Mouse (Mus musculus): ENCODE data around the gene Ttc39a. TPM values are rescaled to one million over a fixed set of nuclear protein-coding genes. Genes with fewer than 3 reads are reported as not detected.

The Ttc39a gene
- polyA plus RNA-seq, 1 experiment from 2014 or later = 5.6 TPM

GRCm38 (mm10) chr4:109441000-109441399 lies 34.6 kb downstream of the Ttc39a start:
- Histone ChIP-seq H3K36me3 (peaks cover 5% of the 10 kb centered on the region), H3K4me1 (peaks cover 8% of the 10 kb centered on the region; the same call in 1 of the 2 replicates), H3K27ac (peak overlapping the region; percentile 13; the same call in 1 of the 2 replicates), H3K27me3 (no peaks in the 10 kb centered on the region), H3K9ac (no peak overlapping the region), H3K4me2 (no peak overlapping the region), H3K4me3 (replicated peaks) (no peak overlapping the region), H3K9me3 (replicated peaks) (no peaks in the 10 kb centered on the region)
- WGBS = 69% methylated on average over 3 of the region's 3 CpGs
- ATAC-seq (replicated peaks; ENCODE audit: low FRiP score) = 0 out of 2 replicates have a peak, but pooled peaks have one; percentile 47

GRCm38 (mm10) chr4:109442126-109442525 lies 35.7 kb downstream of the Ttc39a start:
- Histone ChIP-seq H3K9me3 (replicated peaks) (no peaks in the 10 kb centered on the region), H3K4me2 (no peak overlapping the region), H3K36me3 (peaks cover 5% of the 10 kb centered on the region), H3K4me3 (replicated peaks) (no peak overlapping the region), H3K27me3 (no peaks in the 10 kb centered on the region), H3K9ac (no peak overlapping the region), H3K27ac (no peak overlapping the region), H3K4me1 (peaks cover 8% of the 10 kb centered on the region; the same call in 1 of the 2 replicates)
- ATAC-seq (replicated peaks; ENCODE audit: low FRiP score) = no peak
- 86% methylated on average over 7 of the region's 7 CpGs for WGBS

GRCm38 (mm10) chr4:109442649-109443048 lies 36.2 kb downstream of the Ttc39a start:
- no peaks in the 10 kb centered on the region for H3K9me3 ChIP-seq (replicated peaks)
- WGBS = 85% methylated on average over 4 of the region's 4 CpGs
- no peak overlapping the region for H3K9ac ChIP-seq
- H3K36me3 ChIP-seq = peaks cover 5% of the 10 kb centered on the region
- no peak overlapping the region for H3K4me2 ChIP-seq
- ATAC-seq (replicated peaks; ENCODE audit: low FRiP score) = no peak
- H3K4me1 ChIP-seq = peaks cover 8% of the 10 kb centered on the region; the same call in 1 of the 2 replicates
- H3K27ac ChIP-seq = no peak overlapping the region
- no peak overlapping the region for H3K4me3 ChIP-seq (replicated peaks)
- no peaks in the 10 kb centered on the region for H3K27me3 ChIP-seq

GRCm38 (mm10) chr4:109444471-109444870 lies 38.0 kb downstream of the Ttc39a start:
- Histone ChIP-seq H3K36me3 (peaks cover 5% of the 10 kb centered on the region), H3K9ac (no peak overlapping the region), H3K9me3 (replicated peaks) (no peaks in the 10 kb centered on the region), H3K27ac (no peak overlapping the region), H3K27me3 (no peaks in the 10 kb centered on the region), H3K4me2 (no peak overlapping the region), H3K4me3 (replicated peaks) (no peak overlapping the region), H3K4me1 (peaks cover 8% of the 10 kb centered on the region; the same call in 1 of the 2 replicates)
- no peak for ATAC-seq (replicated peaks; ENCODE audit: low FRiP score)
- WGBS = 77% methylated on average over 6 of the region's 6 CpGs

- Histone ChIP-seq H3K27ac (no peak overlapping the region), H3K4me3 (replicated peaks) (no peak overlapping the region), H3K9me3 (replicated peaks) (no peaks in the 10 kb centered on the region), H3K36me3 (peaks cover 5% of the 10 kb centered on the region), H3K27me3 (no peaks in the 10 kb centered on the region), H3K4me1 (peaks cover 8% of the 10 kb centered on the region; the same call in 1 of the 2 replicates), H3K9ac (no peak overlapping the region), H3K4me2 (no peak overlapping the region)
- no peak for ATAC-seq (replicated peaks; ENCODE audit: low FRiP score)
- 87% methylated on average over 2 of the region's 2 CpGs for WGBS
Measured at GRCm38 (mm10) chr4:109444951-109445350, 38.5 kb downstream of the Ttc39a start.

- Histone ChIP-seq H3K27me3 (no peaks in the 10 kb centered on the region), H3K4me2 (no peak overlapping the region), H3K4me3 (replicated peaks) (no peak overlapping the region), H3K9ac (no peak overlapping the region), H3K4me1 (peaks cover 8% of the 10 kb centered on the region; the same call in 1 of the 2 replicates), H3K36me3 (peaks cover 5% of the 10 kb centered on the region), H3K9me3 (replicated peaks) (no peaks in the 10 kb centered on the region), H3K27ac (no peak overlapping the region)
- ATAC-seq (replicated peaks; ENCODE audit: low FRiP score) = peak; percentile 86
- 73% methylated on average over 2 of the region's 2 CpGs for WGBS
Measured at GRCm38 (mm10) chr4:109445397-109445796, 39.0 kb downstream of the Ttc39a start.

- no peak overlapping the region for H3K4me3 ChIP-seq (replicated peaks)
- H3K9me3 ChIP-seq (replicated peaks) = no peaks in the 10 kb centered on the region
- ATAC-seq (replicated peaks; ENCODE audit: low FRiP score) = no peak
- peaks cover 8% of the 10 kb centered on the region; the same call in 1 of the 2 replicates for H3K4me1 ChIP-seq
- no peaks in the 10 kb centered on the region for H3K27me3 ChIP-seq
- no peak overlapping the region for H3K27ac ChIP-seq
- H3K36me3 ChIP-seq = peaks cover 7% of the 10 kb centered on the region
- WGBS = 85% methylated on average over 1 of the region's 1 CpGs
- no peak overlapping the region for H3K4me2 ChIP-seq
- no peak overlapping the region for H3K9ac ChIP-seq
Measured at GRCm38 (mm10) chr4:109445956-109446355, 39.5 kb downstream of the Ttc39a start.

GRCm38 (mm10) chr4:109448531-109448930 lies 42.1 kb downstream of the Ttc39a start:
- Histone ChIP-seq H3K9ac (no peak overlapping the region), H3K4me3 (replicated peaks) (no peak overlapping the region), H3K4me2 (no peak overlapping the region), H3K27ac (no peak overlapping the region), H3K36me3 (peaks cover 19% of the 10 kb centered on the region), H3K4me1 (no peaks in the 10 kb centered on the region; the same call in 1 of the 2 replicates), H3K27me3 (no peaks in the 10 kb centered on the region), H3K9me3 (replicated peaks) (no peaks in the 10 kb centered on the region)
- WGBS = 93% methylated on average over 2 of the region's 2 CpGs
- ATAC-seq (replicated peaks; ENCODE audit: low FRiP score) = no peak

- ATAC-seq (replicated peaks; ENCODE audit: low FRiP score) = no peak
- 89% methylated on average over 6 of the region's 6 CpGs for WGBS
Measured at GRCm38 (mm10) chr4:109456821-109457220, 50.4 kb downstream of the Ttc39a start.

GRCm38 (mm10) chr4:109460421-109461179 lies 54.2 kb downstream of the Ttc39a start:
- H3K4me2 ChIP-seq = peak overlapping the region; percentile 27
- WGBS = 31% methylated on average over 3 of the region's 3 CpGs

More at GRCm38 (mm10) chr4:109456821-109457220, 50.4 kb downstream of the Ttc39a start:
- Histone ChIP-seq H3K36me3 (peaks cover 28% of the 10 kb centered on the region), H3K27me3 (no peaks in the 10 kb centered on the region), H3K9ac (no peak overlapping the region), H3K4me2 (no peak overlapping the region), H3K27ac (no peak overlapping the region), H3K4me3 (replicated peaks) (no peak overlapping the region), H3K4me1 (peaks cover 16% of the 10 kb centered on the region), H3K9me3 (replicated peaks) (no peaks in the 10 kb centered on the region)

GRCm38 (mm10) chr4:109463892-109464291 lies 57.5 kb downstream of the Ttc39a start:
- H3K9me3 ChIP-seq (replicated peaks) = no peaks in the 10 kb centered on the region
- no peaks in the 10 kb centered on the region for H3K27me3 ChIP-seq
- no peak for ATAC-seq (replicated peaks; ENCODE audit: low FRiP score)
- H3K9ac ChIP-seq = no peak overlapping the region
- peaks cover 16% of the 10 kb centered on the region for H3K4me1 ChIP-seq
- no peak overlapping the region for H3K27ac ChIP-seq
- H3K4me3 ChIP-seq (replicated peaks) = no peak overlapping the region
- H3K36me3 ChIP-seq = no peaks in the 10 kb centered on the region
- H3K4me2 ChIP-seq = no peak overlapping the region

More at GRCm38 (mm10) chr4:109460421-109461179, 54.2 kb downstream of the Ttc39a start:
- H3K4me1 ChIP-seq = peaks cover 16% of the 10 kb centered on the region
- no peak overlapping the region for H3K4me3 ChIP-seq (replicated peaks)
- H3K9ac ChIP-seq = no peak overlapping the region
- no peaks in the 10 kb centered on the region for H3K9me3 ChIP-seq (replicated peaks)
- no peaks in the 10 kb centered on the region for H3K27me3 ChIP-seq
- H3K27ac ChIP-seq = peak overlapping the region; percentile 81
- ATAC-seq (replicated peaks; ENCODE audit: low FRiP score) = peak; percentile 97
- peaks cover 3% of the 10 kb centered on the region for H3K36me3 ChIP-seq

GRCm38 (mm10) chr4:109467687-109468086 lies 61.3 kb downstream of the Ttc39a start:
- Histone ChIP-seq H3K27ac (no peak overlapping the region), H3K27me3 (no peaks in the 10 kb centered on the region), H3K4me1 (peaks cover 4% of the 10 kb centered on the region; the same call in 1 of the 2 replicates), H3K4me2 (no peak overlapping the region), H3K36me3 (0 out of 2 replicates have a peak, but pooled peaks cover 5% of the 10 kb centered on the region), H3K4me3 (replicated peaks) (no peak overlapping the region), H3K9ac (no peak overlapping the region), H3K9me3 (replicated peaks) (no peaks in the 10 kb centered on the region)
- no peak for ATAC-seq (replicated peaks; ENCODE audit: low FRiP score)
